Mouse (Mus musculus) liver, adult (tissue): ENCODE data around the gene Gm428.
"Not testable (repeated sequence)": the region's sequence is repeated elsewhere in the genome, so short reads cannot be mapped to it uniquely, and the experiment has no call there.

Experiments
- GATA4 ChIP-seq: IDR thresholded peaks from 2 replicates; pipeline ENCODE4 v1.6.1; 2014; ENCODE audit warnings: mild to moderate bottlenecking, low read length; ENCODE audit not compliant: insufficient replicate concordance

Gene Gm428

DNA sequence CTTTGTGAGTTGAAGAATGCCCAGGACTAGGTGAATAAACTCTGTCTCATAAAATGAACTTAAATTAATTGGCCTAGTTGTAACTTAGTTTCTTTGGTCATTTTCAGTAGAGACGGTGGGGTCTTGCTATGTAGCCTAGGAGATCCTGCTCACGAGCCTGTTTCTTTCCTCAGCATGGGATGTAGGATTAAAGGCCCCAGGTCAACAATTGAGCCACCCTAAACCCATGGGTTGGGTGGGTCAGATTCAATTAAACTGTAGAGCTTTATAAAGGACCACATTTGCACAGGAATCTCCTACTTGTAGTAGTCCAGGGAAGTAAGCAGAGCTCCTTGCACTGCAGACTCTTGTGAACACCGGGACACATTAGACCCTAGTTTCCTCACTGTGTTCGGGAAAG lies at the start of gene Gm428:
Gene Gm428, plus strand, starts transcription at position 301 of the 400 bp plus-strand sequence.
- not testable (repeated sequence) for TF ChIP-seq GATA4

GRCm38 (mm10) chr4:73637821-73638220 lies 45.5 kb upstream of the Gm428 start, which contains the start of gene Gm11236:
Gene Gm11236, plus strand, starts transcription at chr4:73638121.
- not testable (repeated sequence) for TF ChIP-seq GATA4

DNA sequence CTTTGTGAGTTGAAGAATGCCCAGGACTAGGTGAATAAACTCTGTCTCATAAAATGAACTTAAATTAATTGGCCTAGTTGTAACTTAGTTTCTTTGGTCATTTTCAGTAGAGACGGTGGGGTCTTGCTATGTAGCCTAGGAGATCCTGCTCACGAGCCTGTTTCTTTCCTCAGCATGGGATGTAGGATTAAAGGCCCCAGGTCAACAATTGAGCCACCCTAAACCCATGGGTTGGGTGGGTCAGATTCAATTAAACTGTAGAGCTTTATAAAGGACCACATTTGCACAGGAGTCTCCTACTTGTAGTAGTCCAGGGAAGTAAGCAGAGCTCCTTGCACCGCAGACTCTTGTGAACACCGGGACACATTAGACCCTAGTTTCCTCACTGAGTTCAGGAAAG lies 15.3 kb upstream of the Gm428 start, which contains the start of gene Gm11239:
Gene Gm11239, plus strand, starts transcription at position 301 of the 400 bp plus-strand sequence.
- TF ChIP-seq GATA4 = not testable (repeated sequence)

DNA sequence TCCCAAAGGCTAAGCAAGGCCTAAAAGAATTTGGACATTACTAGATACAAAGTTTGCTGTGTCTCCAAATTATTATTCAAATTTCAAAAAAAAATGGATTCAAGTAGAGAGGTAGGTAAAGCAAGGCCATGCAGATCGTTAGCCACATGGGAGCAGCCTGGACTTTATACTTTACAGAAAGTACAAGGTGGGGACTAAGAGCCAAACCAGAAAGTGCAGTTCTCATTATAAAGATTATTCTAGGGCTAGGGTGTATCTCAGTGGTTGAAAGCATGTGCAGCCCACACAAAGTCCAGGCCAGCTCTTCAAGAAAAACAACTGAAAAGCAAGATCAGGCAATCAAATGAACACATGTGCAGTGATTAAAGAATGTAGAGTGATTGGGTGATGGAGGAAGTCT lies 35.4 kb downstream of the Gm428 start:
- TF ChIP-seq GATA4 = no peak

DNA sequence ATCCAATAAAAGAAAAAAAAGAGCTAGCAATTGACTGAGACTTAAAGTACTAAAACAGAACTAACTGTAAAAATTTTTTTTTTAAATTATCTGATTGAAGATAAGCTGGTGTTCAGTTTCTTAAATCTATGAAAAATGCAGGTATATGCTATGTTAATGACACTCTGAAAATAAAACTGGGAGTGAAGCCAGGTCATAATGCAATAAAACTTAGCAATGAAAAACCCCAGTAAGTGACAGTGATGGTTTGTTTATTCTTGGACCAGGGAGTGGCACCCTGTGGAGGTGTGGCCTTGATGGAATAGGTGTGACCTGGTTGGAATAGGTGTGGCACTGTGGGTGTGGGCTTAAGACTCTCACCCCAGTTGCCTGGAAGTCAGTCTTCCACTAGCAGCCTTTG lies 36.5 kb downstream of the Gm428 start:
- TF ChIP-seq GATA4 = no peak
